Mouse (Mus musculus): Measurements from ENCODE around the gene Ces1d. TPM values are rescaled to one million over a fixed set of nuclear protein-coding genes. Genes with fewer than 3 reads are reported as not detected.
"Not testable (repeated sequence)": the region's sequence is repeated elsewhere in the genome, so short reads cannot be mapped to it uniquely, and the experiment has no call there.

Gene Ces1d
- polyA plus RNA-seq, 1 experiment from 2014 or later = 0.11 TPM

DNA sequence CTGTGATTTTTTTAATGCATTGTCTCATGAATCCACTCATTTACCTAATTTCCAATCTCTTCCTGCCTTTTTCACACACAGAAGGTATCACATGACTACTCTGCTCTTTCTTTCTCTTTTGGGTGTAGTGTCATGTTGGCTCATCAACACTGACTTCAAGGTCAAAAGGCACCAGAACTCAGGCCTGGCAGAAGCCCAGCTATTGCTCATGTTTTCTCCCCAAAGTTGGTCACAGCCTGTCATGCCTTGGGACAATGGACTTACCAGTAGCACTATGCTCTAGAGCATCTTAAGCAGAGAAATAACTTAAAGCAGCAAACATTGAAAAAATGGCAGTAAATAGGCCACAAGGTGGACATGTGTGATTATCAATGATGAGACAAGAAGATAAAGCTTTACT, 13.5 kb upstream of the Ces1d start:
- no peaks in the 10 kb centered on the region for H3K9me3 ChIP-seq
- no peak overlapping the region for H3K9ac ChIP-seq (replicated peaks)
- H3K36me3 ChIP-seq = no peaks in the 10 kb centered on the region
- no peak overlapping the region for H3K27ac ChIP-seq (replicated peaks)
- no peak overlapping the region for H3K4me2 ChIP-seq (replicated peaks)
- ATAC-seq (ENCODE audit: low FRiP score, low read depth) = no peak
- no peaks in the 10 kb centered on the region for H3K27me3 ChIP-seq
- no peak overlapping the region for H3K4me3 ChIP-seq
- no peaks in the 10 kb centered on the region for H3K4me1 ChIP-seq

DNA sequence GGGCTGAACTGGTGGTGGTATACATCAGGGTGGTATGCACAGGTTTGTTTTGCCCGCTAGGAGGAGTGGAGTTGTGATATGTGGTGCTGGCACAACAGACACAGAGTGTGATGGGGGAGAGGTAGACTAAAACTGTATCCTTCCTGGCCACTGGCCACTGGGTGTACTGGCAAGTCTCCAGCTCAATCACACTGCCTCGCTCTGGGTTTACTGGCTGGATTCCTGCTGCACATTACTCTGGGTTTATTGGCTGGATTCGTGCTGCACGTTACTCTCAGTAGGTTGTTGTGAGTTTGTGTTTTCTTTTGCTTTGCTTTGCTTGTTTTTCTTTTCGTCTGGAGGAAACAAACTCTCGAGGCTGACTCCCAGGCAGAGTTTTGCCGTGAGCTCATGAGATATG, 1.5 kb upstream of the Ces1d start:
- 78% methylated on average over 7 of the region's 7 CpGs for WGBS
- H3K4me2 ChIP-seq (replicated peaks); H3K4me3 ChIP-seq; H3K9me3 ChIP-seq; H3K27me3 ChIP-seq; H3K9ac ChIP-seq (replicated peaks); ATAC-seq (ENCODE audit: low FRiP score, low read depth); H3K36me3 ChIP-seq; H3K4me1 ChIP-seq; H3K27ac ChIP-seq (replicated peaks): not testable (repeated sequence)

DNA sequence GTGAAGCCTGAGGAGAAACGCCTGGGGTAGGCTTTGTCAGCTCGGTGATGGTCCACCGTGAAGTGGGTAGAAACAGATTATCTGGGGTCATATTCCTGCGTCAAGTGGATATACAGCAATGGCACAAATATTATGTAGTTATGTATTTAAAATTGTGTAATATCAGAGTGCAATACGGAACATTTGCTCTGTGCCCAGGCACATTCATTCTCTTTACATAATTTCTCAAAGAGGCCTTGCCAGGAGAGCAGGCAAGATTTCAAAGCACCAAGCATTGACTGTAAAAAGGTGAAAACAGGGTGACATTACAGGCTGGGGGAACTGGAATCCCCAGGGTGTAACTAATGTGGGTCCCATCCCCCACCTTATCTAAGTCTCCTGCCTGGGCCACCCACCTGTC, 1.2 kb downstream of the Ces1d start:
- H3K9ac ChIP-seq (replicated peaks) = no peak overlapping the region
- no peaks in the 10 kb centered on the region for H3K27me3 ChIP-seq
- H3K27ac ChIP-seq (replicated peaks) = no peak overlapping the region
- H3K4me2 ChIP-seq (replicated peaks) = no peak overlapping the region
- no peaks in the 10 kb centered on the region for H3K36me3 ChIP-seq
- ATAC-seq (ENCODE audit: low FRiP score, low read depth) = no peak
- no peaks in the 10 kb centered on the region for H3K4me1 ChIP-seq
- WGBS = 97% methylated on average over 5 of the region's 5 CpGs
- no peaks in the 10 kb centered on the region for H3K9me3 ChIP-seq
- H3K4me3 ChIP-seq = no peak overlapping the region

DNA sequence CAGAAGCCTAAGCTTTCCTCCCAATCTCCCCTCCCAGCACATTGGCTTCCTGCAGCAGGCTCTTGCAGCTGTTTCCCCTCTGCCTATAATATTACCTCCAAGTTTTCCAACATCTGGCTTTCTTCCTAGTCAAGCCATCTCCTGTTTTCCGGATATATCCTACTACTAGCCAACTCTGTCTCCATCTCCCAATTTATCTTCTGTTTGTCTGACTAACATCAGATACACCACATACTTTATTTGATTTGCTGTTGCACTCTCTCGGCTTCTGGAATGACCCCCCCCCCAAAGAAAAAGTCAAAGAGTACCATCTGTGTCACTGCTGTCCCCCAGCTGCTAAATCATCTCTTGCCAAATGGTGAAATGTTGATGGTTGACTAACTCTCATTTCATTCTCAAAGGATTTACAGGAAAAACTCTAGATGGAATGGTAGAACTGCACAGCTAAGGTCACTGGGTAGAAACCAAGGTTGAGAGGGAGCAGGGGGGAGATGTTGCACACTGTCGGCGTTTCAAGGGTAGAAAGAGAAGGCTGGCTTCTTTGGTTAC, 17.0 kb downstream of the Ces1d start:
- H3K36me3 ChIP-seq = no peaks in the 10 kb centered on the region
- H3K4me3 ChIP-seq = no peak overlapping the region
- no peaks in the 10 kb centered on the region for H3K9me3 ChIP-seq
- H3K27me3 ChIP-seq = no peaks in the 10 kb centered on the region
- H3K4me1 ChIP-seq = no peaks in the 10 kb centered on the region
- no peak overlapping the region for H3K27ac ChIP-seq (replicated peaks)
- 86% methylated on average over 4 of the region's 4 CpGs for WGBS
- ATAC-seq (ENCODE audit: low FRiP score, low read depth) = no peak
- no peak overlapping the region for H3K9ac ChIP-seq (replicated peaks)
- H3K4me2 ChIP-seq (replicated peaks) = no peak overlapping the region

DNA sequence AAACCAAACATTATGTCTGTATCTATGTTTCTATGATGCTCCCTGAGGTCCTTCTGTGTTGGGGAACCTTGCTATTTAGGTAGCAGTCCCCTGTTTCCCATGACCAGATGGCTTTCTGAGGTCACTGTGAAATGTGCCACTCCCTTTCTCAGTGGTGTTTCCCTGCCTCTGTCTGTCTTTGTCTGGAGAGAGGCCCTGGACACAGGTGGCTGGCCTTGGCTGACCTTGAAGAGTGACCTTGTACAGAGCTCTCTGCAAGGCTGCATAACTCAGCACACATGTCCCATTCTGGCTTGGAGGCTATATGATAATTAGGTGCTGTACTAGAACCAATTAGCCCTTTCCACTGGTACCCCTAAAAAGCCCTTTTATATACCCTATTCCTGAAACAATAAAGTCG, 21.0 kb downstream of the Ces1d start:
- Histone ChIP-seq H3K4me3 (no peak overlapping the region), H3K27me3 (no peaks in the 10 kb centered on the region), H3K27ac (replicated peaks) (no peak overlapping the region), H3K9me3 (no peaks in the 10 kb centered on the region), H3K4me1 (no peaks in the 10 kb centered on the region), H3K4me2 (replicated peaks) (no peak overlapping the region), H3K36me3 (no peaks in the 10 kb centered on the region), H3K9ac (replicated peaks) (no peak overlapping the region)
- no peak for ATAC-seq (ENCODE audit: low FRiP score, low read depth)
- 68% methylated on average over 1 of the region's 1 CpGs for WGBS

DNA sequence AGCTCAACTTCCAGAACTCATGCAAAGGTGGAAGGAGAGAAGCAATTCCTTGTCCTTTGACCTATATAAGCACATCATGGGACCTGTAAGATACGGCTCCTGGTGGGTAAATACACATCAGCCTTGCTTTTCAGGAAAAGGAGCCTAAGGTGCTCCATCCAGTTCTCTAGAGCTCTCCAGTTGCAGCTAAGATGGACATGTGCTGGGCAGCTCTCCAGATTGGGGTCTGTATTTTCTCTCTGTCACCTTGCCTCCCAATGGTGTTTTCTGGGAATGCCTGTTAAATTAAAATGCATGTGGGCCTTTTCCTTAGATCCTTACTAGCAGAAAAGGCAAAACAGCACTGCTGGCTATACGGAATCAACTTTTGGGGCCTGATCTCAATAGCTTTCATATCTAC, 23.1 kb downstream of the Ces1d start:
- H3K36me3 ChIP-seq = no peaks in the 10 kb centered on the region
- no peak overlapping the region for H3K27ac ChIP-seq (replicated peaks)
- no peak overlapping the region for H3K9ac ChIP-seq (replicated peaks)
- no peak for ATAC-seq (ENCODE audit: low FRiP score, low read depth)
- H3K4me2 ChIP-seq (replicated peaks) = no peak overlapping the region
- 84% methylated on average over 2 of the region's 2 CpGs for WGBS
- H3K4me1 ChIP-seq = no peaks in the 10 kb centered on the region
- no peak overlapping the region for H3K4me3 ChIP-seq
- no peaks in the 10 kb centered on the region for H3K27me3 ChIP-seq
- H3K9me3 ChIP-seq = no peaks in the 10 kb centered on the region

DNA sequence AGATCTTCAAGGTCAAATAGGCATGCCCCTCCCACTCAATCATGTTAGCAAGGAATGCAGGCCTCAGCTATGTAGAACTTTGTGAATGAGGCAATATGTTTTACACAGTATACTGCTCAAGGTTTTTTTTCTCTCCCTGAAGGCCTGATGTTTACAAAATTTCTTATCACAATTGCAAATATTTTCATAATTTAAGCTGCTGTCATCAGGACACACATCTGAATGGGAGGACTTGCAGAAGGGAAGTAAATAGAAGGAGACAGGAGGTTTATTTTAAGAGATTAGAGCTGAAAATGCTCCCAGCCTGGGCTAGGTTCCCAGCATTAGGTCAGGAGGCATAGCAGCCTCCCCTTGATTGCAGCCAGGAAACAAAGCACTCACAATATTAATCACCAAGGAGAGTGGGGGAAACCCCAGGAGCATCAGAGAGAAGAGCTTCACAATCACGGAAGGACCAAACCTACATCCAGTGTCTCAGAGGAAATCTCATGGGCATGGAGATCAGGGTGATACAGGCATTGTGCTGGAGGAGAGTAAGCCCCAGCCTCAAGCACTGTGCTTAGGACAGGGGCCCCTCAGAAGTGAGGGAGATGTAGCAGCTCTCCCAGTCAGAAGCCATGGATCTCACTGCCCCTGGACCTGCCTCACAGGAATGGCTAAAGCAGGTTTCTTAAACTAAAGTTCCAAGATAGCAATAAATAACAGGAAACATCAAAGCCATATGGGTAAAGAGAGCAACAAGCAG, 25.6 kb downstream of the Ces1d start:
- H3K27me3 ChIP-seq = no peaks in the 10 kb centered on the region
- 61% methylated on average over 1 of the region's 1 CpGs for WGBS
- ATAC-seq (ENCODE audit: low FRiP score, low read depth) = no peak

DNA sequence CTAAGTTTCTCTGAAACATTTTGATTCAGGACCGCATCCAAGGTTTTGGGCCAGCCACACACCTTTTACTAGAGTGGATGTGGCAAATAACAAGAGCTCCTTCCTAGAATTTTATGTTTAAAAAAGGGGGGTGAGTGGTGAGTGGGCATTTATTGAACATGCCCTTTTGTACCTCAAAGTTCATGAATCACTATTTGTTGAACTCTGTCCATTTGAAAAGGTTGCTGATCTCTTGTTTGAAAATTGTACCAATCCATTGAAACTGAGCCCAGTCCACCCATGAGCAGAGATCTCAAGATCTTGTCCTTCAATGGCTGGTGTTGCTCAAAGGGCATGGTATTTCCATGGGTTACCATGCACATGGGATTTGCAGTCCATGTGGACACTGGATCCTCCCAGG, 34.3 kb downstream of the Ces1d start:
- WGBS = 91% methylated on average over 1 of the region's 1 CpGs
- Histone ChIP-seq H3K4me2 (replicated peaks) (no peak overlapping the region), H3K27ac (replicated peaks) (no peak overlapping the region), H3K4me3 (no peak overlapping the region), H3K4me1 (no peaks in the 10 kb centered on the region), H3K9ac (replicated peaks) (no peak overlapping the region), H3K9me3 (no peaks in the 10 kb centered on the region), H3K36me3 (no peaks in the 10 kb centered on the region), H3K27me3 (no peaks in the 10 kb centered on the region)
- ATAC-seq (ENCODE audit: low FRiP score, low read depth) = no peak

More for the DNA sequence above, 25.6 kb downstream of the Ces1d start:
- no peaks in the 10 kb centered on the region for H3K9me3 ChIP-seq
- no peak overlapping the region for H3K27ac ChIP-seq (replicated peaks)
- no peak overlapping the region for H3K9ac ChIP-seq (replicated peaks)
- no peak overlapping the region for H3K4me2 ChIP-seq (replicated peaks)
- no peak overlapping the region for H3K4me3 ChIP-seq
- no peaks in the 10 kb centered on the region for H3K36me3 ChIP-seq
- no peaks in the 10 kb centered on the region for H3K4me1 ChIP-seq

DNA sequence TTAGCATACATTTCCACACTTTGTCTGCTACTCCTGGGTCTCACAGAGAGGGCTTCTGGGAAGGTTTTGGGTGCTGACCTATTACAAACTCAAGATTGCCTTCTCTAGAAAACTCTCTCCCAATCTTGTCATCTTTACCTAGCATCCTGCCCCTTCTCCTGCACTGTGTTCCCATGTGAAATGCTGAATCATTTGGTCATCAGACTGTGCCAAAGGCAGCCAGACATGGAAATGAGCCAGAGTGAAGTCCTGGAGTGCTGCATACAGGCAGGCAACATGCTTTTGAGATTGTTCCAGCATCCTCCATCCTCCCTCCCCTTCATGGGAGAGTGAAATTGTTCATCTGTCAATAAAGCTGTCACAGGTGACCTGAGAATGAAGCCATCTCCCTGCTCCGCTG, 46.2 kb downstream of the Ces1d start:
- no peak for ATAC-seq (ENCODE audit: low FRiP score, low read depth)
- no peaks in the 10 kb centered on the region for H3K4me1 ChIP-seq
- no peaks in the 10 kb centered on the region for H3K9me3 ChIP-seq
- H3K27ac ChIP-seq (replicated peaks) = no peak overlapping the region
- WGBS = 90% methylated on average over 1 of the region's 1 CpGs
- no peak overlapping the region for H3K4me2 ChIP-seq (replicated peaks)
- no peaks in the 10 kb centered on the region for H3K36me3 ChIP-seq
- H3K27me3 ChIP-seq = no peaks in the 10 kb centered on the region
- no peak overlapping the region for H3K4me3 ChIP-seq
- H3K9ac ChIP-seq (replicated peaks) = no peak overlapping the region

DNA sequence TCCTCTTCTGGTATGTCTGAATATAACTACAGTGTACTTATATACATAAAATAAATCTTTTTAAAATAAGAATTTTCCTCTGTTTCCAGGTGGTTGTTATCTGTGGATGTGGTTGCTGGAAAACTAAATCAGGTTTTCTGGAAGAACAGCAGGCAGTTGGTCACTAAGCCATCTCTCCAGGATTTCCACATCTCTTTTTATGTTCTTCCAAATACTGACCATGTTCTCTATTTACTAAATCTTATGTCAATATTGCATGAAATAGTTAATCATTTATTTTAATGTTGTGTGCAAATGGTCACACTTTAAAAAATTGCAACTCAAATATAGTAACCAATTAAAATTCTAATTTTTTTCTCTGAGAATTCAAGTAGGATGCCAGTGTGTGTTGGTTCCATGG, 50.3 kb downstream of the Ces1d start:
- Histone ChIP-seq H3K36me3 (no peaks in the 10 kb centered on the region), H3K4me2 (replicated peaks) (no peak overlapping the region), H3K4me3 (no peak overlapping the region), H3K27me3 (no peaks in the 10 kb centered on the region), H3K27ac (replicated peaks) (no peak overlapping the region), H3K9me3 (no peaks in the 10 kb centered on the region), H3K9ac (replicated peaks) (no peak overlapping the region), H3K4me1 (no peaks in the 10 kb centered on the region)
- no peak for ATAC-seq (ENCODE audit: low FRiP score, low read depth)

DNA sequence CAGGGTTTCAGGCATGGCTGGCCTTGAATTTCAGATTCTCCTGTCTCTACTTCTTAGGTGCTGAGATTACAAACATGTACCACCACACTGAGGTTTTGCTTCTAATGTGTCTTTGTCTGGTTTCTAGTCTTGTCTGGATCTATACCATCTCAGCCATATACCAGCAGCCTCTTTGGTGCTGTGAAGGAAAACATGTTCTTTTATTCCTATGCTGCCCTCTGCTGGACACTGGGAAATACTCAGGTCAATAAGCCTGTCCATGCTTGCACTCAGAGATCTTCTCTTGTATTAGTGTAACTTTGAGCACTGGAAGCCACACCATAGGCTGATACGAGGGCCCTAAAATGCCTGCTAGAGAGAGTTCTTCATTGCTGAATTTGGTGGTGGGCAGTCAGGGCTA, 56.9 kb downstream of the Ces1d start:
- Histone ChIP-seq H3K9ac (replicated peaks) (no peak overlapping the region), H3K27me3 (no peaks in the 10 kb centered on the region), H3K27ac (replicated peaks) (no peak overlapping the region), H3K36me3 (no peaks in the 10 kb centered on the region), H3K4me2 (replicated peaks) (no peak overlapping the region), H3K9me3 (no peaks in the 10 kb centered on the region), H3K4me3 (no peak overlapping the region), H3K4me1 (no peaks in the 10 kb centered on the region)
- WGBS = 59% methylated on average over 1 of the region's 1 CpGs
- no peak for ATAC-seq (ENCODE audit: low FRiP score, low read depth)

DNA sequence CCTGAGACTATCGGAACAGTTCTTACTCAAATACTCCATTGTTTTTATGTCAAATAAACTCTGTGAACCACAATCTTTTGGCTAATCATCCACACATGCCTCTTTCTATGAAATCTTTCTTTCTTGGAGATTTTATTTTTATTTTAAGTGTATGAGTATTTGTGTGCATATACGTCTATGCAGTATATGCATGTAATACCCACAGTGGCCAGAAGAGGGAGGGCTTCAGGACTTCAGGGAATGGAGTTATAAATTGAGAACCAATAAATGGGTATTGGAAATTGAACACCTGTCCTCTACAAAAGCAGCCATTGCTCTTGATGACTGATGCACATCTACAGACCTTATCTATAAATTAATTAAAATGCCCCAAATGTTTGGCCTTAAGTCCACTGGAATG, 65.4 kb downstream of the Ces1d start:
- no peaks in the 10 kb centered on the region for H3K4me1 ChIP-seq
- no peaks in the 10 kb centered on the region for H3K9me3 ChIP-seq
- no peaks in the 10 kb centered on the region for H3K27me3 ChIP-seq
- H3K9ac ChIP-seq (replicated peaks) = no peak overlapping the region
- H3K27ac ChIP-seq (replicated peaks) = no peak overlapping the region
- no peaks in the 10 kb centered on the region for H3K36me3 ChIP-seq
- 93% methylated on average over 2 of the region's 2 CpGs for WGBS
- no peak overlapping the region for H3K4me3 ChIP-seq
- H3K4me2 ChIP-seq (replicated peaks) = no peak overlapping the region
- no peak for ATAC-seq (ENCODE audit: low FRiP score, low read depth)

Measured in midbrain, embryonic 12.5 days (tissue).